Mouse (Mus musculus): ENCODE measurements around the gene Nifk.

Gene Nifk

GRCm38 (mm10) chr1:118321661-118322201, at the start of gene Nifk:
TSS of gene Nifk (plus strand) at chr1:118321839.
- DNase-seq (ENCODE audit: extremely low spot score, low read depth, low spot score) = peak; percentile 77

GRCm38 (mm10) chr1:118275139-118275538, 46.5 kb upstream of the Nifk start:
- peak; percentile 14 for DNase-seq (ENCODE audit: extremely low spot score, low read depth, low spot score)

GRCm38 (mm10) chr1:118292291-118292690, 29.3 kb upstream of the Nifk start:
- no peak for DNase-seq (ENCODE audit: extremely low spot score, low read depth, low spot score)

GRCm38 (mm10) chr1:118294192-118294591, 27.4 kb upstream of the Nifk start:
- no peak for DNase-seq (ENCODE audit: extremely low spot score, low read depth, low spot score)

GRCm38 (mm10) chr1:118294826-118295225, 26.8 kb upstream of the Nifk start:
- no peak for DNase-seq (ENCODE audit: extremely low spot score, low read depth, low spot score)

GRCm38 (mm10) chr1:118296673-118297072, 25.0 kb upstream of the Nifk start:
- no peak for DNase-seq (ENCODE audit: extremely low spot score, low read depth, low spot score)

GRCm38 (mm10) chr1:118297719-118298118, 23.9 kb upstream of the Nifk start:
- no peak for DNase-seq (ENCODE audit: extremely low spot score, low read depth, low spot score)

GRCm38 (mm10) chr1:118310780-118311621, 10.6 kb upstream of the Nifk start:
- DNase-seq (ENCODE audit: extremely low spot score, low read depth, low spot score) = peak; percentile 71

- DNase-seq (ENCODE audit: extremely low spot score, low read depth, low spot score) = no peak
Measured at GRCm38 (mm10) chr1:118311622-118312326, 9.9 kb upstream of the Nifk start, which contains the start of gene Tsn. TSS of gene Tsn (minus strand) at chr1:118311739.

GRCm38 (mm10) chr1:118320696-118321095, 943 bp upstream of the Nifk start:
- DNase-seq (ENCODE audit: extremely low spot score, low read depth, low spot score) = no peak

GRCm38 (mm10) chr1:118334749-118335713, 13.4 kb downstream of the Nifk start:
- no peak for DNase-seq (ENCODE audit: extremely low spot score, low read depth, low spot score)

GRCm38 (mm10) chr1:118335847-118336246, 14.2 kb downstream of the Nifk start:
- no peak for DNase-seq (ENCODE audit: extremely low spot score, low read depth, low spot score)

GRCm38 (mm10) chr1:118337921-118338320, 16.3 kb downstream of the Nifk start:
- DNase-seq (ENCODE audit: extremely low spot score, low read depth, low spot score) = no peak

- no peak for DNase-seq (ENCODE audit: extremely low spot score, low read depth, low spot score)
Measured at GRCm38 (mm10) chr1:118343649-118344435, 22.2 kb downstream of the Nifk start.

GRCm38 (mm10) chr1:118349922-118350321, 28.3 kb downstream of the Nifk start:
- DNase-seq (ENCODE audit: extremely low spot score, low read depth, low spot score) = no peak

- no peak for DNase-seq (ENCODE audit: extremely low spot score, low read depth, low spot score)
Measured at GRCm38 (mm10) chr1:118359071-118359761, 37.6 kb downstream of the Nifk start.

- DNase-seq (ENCODE audit: extremely low spot score, low read depth, low spot score) = no peak
Measured at GRCm38 (mm10) chr1:118367970-118368369, 46.3 kb downstream of the Nifk start.

GRCm38 (mm10) chr1:118368721-118369461, 47.3 kb downstream of the Nifk start:
- no peak for DNase-seq (ENCODE audit: extremely low spot score, low read depth, low spot score)

GRCm38 (mm10) chr1:118377784-118378183, 56.1 kb downstream of the Nifk start:
- no peak for DNase-seq (ENCODE audit: extremely low spot score, low read depth, low spot score)
